Mouse (Mus musculus) brain, embryonic 14.5 days (tissue): ENCODE results near the gene Clca3a2. TPM values are rescaled to one million over a fixed set of nuclear protein-coding genes. Genes with fewer than 3 reads are reported as not detected.

Experiments
- DNase-seq: peaks from one replicate; pipeline ENCODE4 v3.0.0-alpha.2; 2011; ENCODE audit warnings: low read depth
- CTCF ChIP-seq: fragments of 200-500 bp; IDR thresholded peaks from 2 replicates; pipeline ENCODE4 v1.5.1; 2012; ENCODE audit warnings: inconsistent platforms, mild to moderate bottlenecking, moderate library complexity, borderline replicate concordance; ENCODE audit not compliant: insufficient read depth, insufficient read length; ENCODE audit errors: extremely low read depth
- POLR2A ChIP-seq: fragments of 200-500 bp; IDR thresholded peaks from 2 replicates; pipeline ENCODE4 v1.6.1; 2012; ENCODE audit warnings: mild to moderate bottlenecking, inconsistent platforms, borderline replicate concordance; ENCODE audit not compliant: poor library complexity, insufficient read depth, insufficient read length, severe bottlenecking; ENCODE audit errors: extremely low read depth
- polyA plus RNA-seq: library from polyadenylated mRNA; depleted of rRNA; stranded (reverse); fragments of >200 nt; gene quantifications from 2 replicates; pipeline ENCODE4 v1.2.3, GENCODE M21; 2012; rRNA removed

Clca3a2 gene
- polyA plus RNA-seq, 1 experiment, result 0.14 TPM

DNA sequence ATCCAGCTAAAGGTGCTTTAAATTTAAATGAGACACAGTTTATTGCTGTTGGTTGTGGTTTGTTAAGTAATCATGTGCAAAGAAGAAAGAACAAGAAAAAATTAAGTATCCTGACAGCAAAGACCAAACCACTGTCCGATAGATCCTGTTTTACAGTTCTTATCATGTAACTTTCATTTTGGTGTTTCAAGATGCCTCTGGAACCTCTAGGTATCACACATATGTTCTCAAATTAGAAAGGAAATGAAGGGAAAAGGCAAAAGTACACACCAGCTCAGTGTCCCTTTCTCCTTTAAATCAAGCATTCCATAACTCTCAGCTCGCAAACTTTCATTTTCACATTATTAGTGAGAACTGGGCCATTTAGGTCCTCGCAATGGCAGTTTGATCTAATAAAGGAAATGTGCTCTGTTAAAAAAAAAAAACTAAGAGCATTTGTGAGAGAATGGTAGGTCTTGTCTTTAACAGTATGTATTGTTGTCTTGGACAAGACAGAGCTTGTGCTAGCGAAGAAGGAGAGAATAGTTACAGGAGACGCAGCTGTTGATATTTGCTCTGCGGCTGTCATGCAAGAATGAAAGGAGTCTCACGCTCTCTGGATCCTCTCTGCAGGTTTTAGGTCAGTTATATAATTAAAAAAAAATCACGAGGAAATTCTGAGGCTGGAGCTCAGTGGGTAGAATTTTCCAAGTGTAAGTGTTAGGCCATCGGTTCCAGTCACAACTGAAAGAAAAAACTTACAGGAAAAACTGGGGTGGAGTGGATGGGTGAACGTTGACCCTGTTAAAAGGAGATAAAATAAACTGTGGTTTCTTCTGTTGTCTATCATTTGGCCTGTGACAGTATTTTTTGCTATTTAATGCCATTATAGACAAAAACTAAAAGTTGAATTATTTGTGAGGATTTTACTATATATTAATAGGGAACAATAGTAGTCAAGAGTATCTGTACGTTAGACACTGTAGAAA, 33.8 kb downstream of the Clca3a2 start:
- no peak for DNase-seq
- TF ChIP-seq CTCF (no peak), POLR2A (no peak)

GRCm38 (mm10) chr3:144765161-144765560, 54.1 kb downstream of the Clca3a2 start:
- TF ChIP-seq CTCF, result no peak
- no peak for TF ChIP-seq POLR2A
- no peak for DNase-seq

DNA sequence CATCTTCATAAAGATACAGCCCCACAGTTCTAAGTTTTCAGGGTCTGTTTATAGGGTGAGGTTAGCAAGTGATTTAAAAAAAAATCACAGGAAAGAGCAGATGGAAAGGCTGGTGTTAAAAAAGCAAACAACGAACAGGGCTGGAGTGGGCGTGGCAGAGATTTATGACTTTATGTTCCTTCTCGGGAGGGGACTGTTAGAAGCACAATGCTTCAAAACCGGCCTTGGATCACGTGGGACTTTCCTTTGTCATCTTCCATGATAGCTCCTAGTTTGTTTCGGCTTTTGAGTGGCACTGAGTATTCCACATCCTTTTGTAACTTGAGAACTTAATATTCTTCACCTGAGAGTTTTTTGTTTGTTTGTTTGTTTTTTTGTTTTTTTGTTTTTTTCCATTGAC, 57.8 kb downstream of the Clca3a2 start:
- no peak for DNase-seq
- TF ChIP-seq CTCF, result no peak
- no peak for TF ChIP-seq POLR2A

GRCm38 (mm10) chr3:144760592-144761309, 58.5 kb downstream of the Clca3a2 start, which contains the start of gene Clca3a1:
TSS of gene Clca3a1 (minus strand) at chr3:144760977.
- TF ChIP-seq POLR2A, result no peak
- DNase-seq, result no peak

DNA sequence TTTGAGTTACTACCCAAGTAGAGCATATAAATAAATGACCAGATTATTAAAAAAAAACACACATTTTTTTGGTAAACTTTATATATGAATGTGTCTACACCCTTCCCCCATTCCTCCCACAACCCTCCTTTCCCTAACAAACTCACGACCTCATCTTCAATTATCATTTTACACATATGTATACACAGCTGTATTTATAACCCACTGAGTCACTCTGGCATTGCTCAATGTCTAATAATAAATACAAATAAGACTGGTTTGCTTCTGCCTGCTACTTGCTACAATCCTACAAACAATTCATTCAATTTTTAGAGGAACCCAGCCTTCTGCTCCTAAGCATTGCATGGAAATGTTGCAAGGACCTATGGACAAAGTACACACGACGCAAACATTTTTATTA, 59.6 kb downstream of the Clca3a2 start:
- no peak for DNase-seq
- no peak for TF ChIP-seq POLR2A
- TF ChIP-seq CTCF, result no peak

- peak; percentile 61 for DNase-seq
These were observed 63.2 kb downstream of the Clca3a2 start for GRCm38 (mm10) chr3:144756103-144756502.

DNA sequence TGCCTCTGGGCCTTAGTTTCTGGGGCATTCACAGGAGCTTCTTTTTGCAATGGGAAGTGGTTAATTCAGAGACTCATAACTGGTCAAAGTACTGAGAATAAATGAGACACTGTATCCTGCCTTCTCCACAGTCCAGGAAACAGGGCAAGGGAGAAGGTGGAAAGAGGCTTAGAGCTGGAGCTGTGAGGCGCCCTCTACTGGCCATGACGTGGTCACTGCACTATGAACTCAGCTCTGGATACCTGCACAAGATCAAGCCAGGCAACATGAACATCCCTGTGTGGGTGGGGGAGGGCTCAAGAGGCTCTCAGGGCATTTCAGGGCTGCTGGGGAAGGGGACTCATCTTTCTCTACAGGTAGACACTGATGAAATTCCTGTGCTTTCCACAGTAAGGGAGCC, 66.2 kb downstream of the Clca3a2 start:
- peak; percentile 45; the same call in 1 of the 2 replicates for TF ChIP-seq CTCF
- no peak for TF ChIP-seq POLR2A
- no peak for DNase-seq

GRCm38 (mm10) chr3:144749062-144749963, 70.0 kb downstream of the Clca3a2 start:
- DNase-seq, result peak; percentile 40

GRCm38 (mm10) chr3:144747706-144748105, 71.6 kb downstream of the Clca3a2 start:
- peak; percentile 54 for DNase-seq

Other genes starting within 250 kb of the Clca3a2 start
- 27.3 and 30.9 TPM in 2 replicates for gene Hs2st1, start 249.3 kb downstream of the Clca3a2 start, polyA plus RNA-seq
- gene Selenof, start 249.2 kb downstream of the Clca3a2 start, polyA plus RNA-seq, result 254 and 296 TPM in 2 replicates
- gene Sh3glb1, start 99.2 kb downstream of the Clca3a2 start, polyA plus RNA-seq, result 22.3 and 49.9 TPM in 2 replicates
- gene Clca3a1, start 58.5 kb downstream of the Clca3a2 start, polyA plus RNA-seq, result 0.34 and 0.54 TPM in 2 replicates
- not detected in 2 replicates for gene Clca3b, start 29.9 kb upstream of the Clca3a2 start, polyA plus RNA-seq
- not detected in 2 replicates for gene Clca4b, start 113.0 kb upstream of the Clca3a2 start, polyA plus RNA-seq
- 0.03 TPM in 1 of 2 replicates, not detected in the other for gene Clca4a, start 155.6 kb upstream of the Clca3a2 start, polyA plus RNA-seq
- 0.04 and 0.05 TPM in 2 replicates for gene Clca1, start 213.3 kb upstream of the Clca3a2 start, polyA plus RNA-seq